Mouse (Mus musculus) C2C12 (cell line): ENCODE results near the gene Aqp3.

Source experiments
- FOSL1 ChIP-seq: IDR thresholded peaks from one replicate; pipeline ENCODE4 v1.8.0; 2011; ENCODE audit warnings: mild to moderate bottlenecking, low read length; ENCODE audit not compliant: poor library complexity, insufficient read depth, severe bottlenecking
- MAX ChIP-seq: IDR thresholded peaks from one replicate; pipeline ENCODE4 v1.6.1; 2011; ENCODE audit warnings: mild to moderate bottlenecking, control low read depth
- MYOG ChIP-seq: IDR thresholded peaks from one replicate; pipeline ENCODE4 v1.6.1; 2011; ENCODE audit not compliant: control insufficient read depth, insufficient read length; ENCODE audit errors: extremely low read depth

- TF ChIP-seq FOSL1 = no peak
- no peak for TF ChIP-seq MYOG
- no peak for TF ChIP-seq MAX
Observed at GRCm38 (mm10) chr4:41087459-41088298, 10.3 kb downstream of the Aqp3 start.
